32 mouse cellular contexts compared by ENCODE assay signal in the genomic region with DNA sequence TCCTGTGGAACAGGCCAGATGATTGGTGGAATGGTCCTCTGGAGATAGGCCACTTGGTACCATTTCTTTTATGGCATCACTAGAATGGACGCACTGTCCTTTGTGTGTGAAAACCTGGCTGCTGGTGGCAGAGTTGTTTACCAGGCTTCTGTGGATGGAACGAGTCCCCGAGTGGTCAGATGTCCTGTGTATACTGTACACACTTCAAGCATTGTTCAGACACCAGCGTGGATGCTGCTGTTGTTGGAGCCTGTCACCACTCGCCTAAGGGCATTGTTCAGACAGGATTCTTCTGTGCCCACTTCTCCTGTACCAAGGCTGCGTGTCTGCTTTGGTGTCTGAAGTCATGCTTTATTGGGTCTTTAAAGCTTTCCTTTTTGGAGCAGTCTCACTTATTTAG. TPM values are rescaled to one million over a fixed set of nuclear protein-coding genes. Genes with fewer than 3 reads are reported as not detected.
DNase-seq lines count a peak whose midpoint lies in the region; TF ChIP-seq lines count a peak whose summit lies in the region.
"Had no signal": no experiment of that assay in that cellular context is flagged by ENCODE, and none has a peak within 500 bp of the region (broad histone marks: within the 10 kb centered on the region; RNA-seq: fewer than 3 reads in every experiment).

No protein-coding gene starts in this region.

- H3K27me3 ChIP-seq in heart, embryonic 10.5 days (ENCODE audit: insufficient read depth, poor library complexity, severe bottlenecking) = no peaks in the 10 kb centered on the region
- H3K27me3 ChIP-seq: embryonic facial prominence, embryonic 15.5 days; forebrain, embryonic 12.5 days; limb, embryonic 12.5 days; liver, embryonic 15.5 days; Patski had no signal

- WGBS in heart, embryonic 10.5 days = 87% methylated on average over 6 of the region's 6 CpGs

- H3K27ac ChIP-seq in heart, embryonic 10.5 days = no peak overlapping the region
- peak overlapping the region; percentile 66 for H3K27ac ChIP-seq in left cerebral cortex, adult 2 months
- H3K27ac ChIP-seq: embryonic facial prominence, embryonic 10.5 days; embryonic facial prominence, embryonic 15.5 days; forebrain, embryonic 12.5 days; gastrocnemius, adult 2 months; heart, adult 2 months; limb, embryonic 12.5 days; liver, embryonic 15.5 days had no signal

- H3K9me3 ChIP-seq in heart, embryonic 10.5 days = no peaks in the 10 kb centered on the region
- H3K9me3 ChIP-seq: embryonic facial prominence, embryonic 15.5 days; forebrain, embryonic 12.5 days; limb, embryonic 12.5 days; liver, embryonic 15.5 days had no signal

- H3K36me3 ChIP-seq in heart, embryonic 10.5 days = peaks cover 87% of the 10 kb centered on the region
- H3K36me3 ChIP-seq: liver, embryonic 15.5 days had no signal

- no peak for TF ChIP-seq CTCF in left cerebral cortex, adult 2 months (IDR thresholded peaks at IDR 0.05)

- peaks cover under 1% of the 10 kb centered on the region for H3K4me1 ChIP-seq in heart, embryonic 10.5 days
- H3K4me1 ChIP-seq: embryonic facial prominence, embryonic 10.5 days; embryonic facial prominence, embryonic 15.5 days; forebrain, embryonic 12.5 days; limb, embryonic 12.5 days; liver, embryonic 15.5 days had no signal

- intact Hi-C loops in heart, postnatal 36 days (cut with DNase I) = no loop called here
- intact Hi-C loops in left cerebral cortex, adult 2 months (cut with DNase I) = no loop called here
- intact Hi-C loops in left cerebral cortex, postnatal 10 days (cut with DNase I) = no loop called here

- H3K4me3 ChIP-seq in heart, embryonic 10.5 days = no peak overlapping the region
- no peak overlapping the region for H3K4me3 ChIP-seq in left cerebral cortex, adult 2 months
- H3K4me3 ChIP-seq: embryonic facial prominence, embryonic 10.5 days; embryonic facial prominence, embryonic 15.5 days; forebrain, embryonic 12.5 days; gastrocnemius, adult 2 months; heart, adult 2 months; limb, embryonic 12.5 days; liver, embryonic 15.5 days had no signal

- peak; percentile 26 for DNase-seq in cerebellum, adult 9-10 months
- no peak for DNase-seq in cerebellum, postnatal 10 days
- peak; percentile 74 for DNase-seq in heart, embryonic 10.5 days (ENCODE audit: low spot score)
- no peak for DNase-seq in heart, postnatal 36 days
- DNase-seq in left cerebral cortex, adult 2 months (ENCODE audit: extremely low spot score in 1 of 2, low spot score in 2 of 2) = no peak
- DNase-seq in left cerebral cortex, postnatal 10 days (ENCODE audit: extremely low spot score in 1 of 2, low spot score in 2 of 2) = no peak
- peak; percentile 26 for DNase-seq in layer of hippocampus, adult 9-10 months (ENCODE audit: low spot score)
- DNase-seq in lung, postnatal 36 days = no peak
- DNase-seq: adrenal gland, postnatal 10 days; cerebellum, adult 8-10 months; forebrain, postnatal 0 days; gastrocnemius, adult 2 months; gastrocnemius, postnatal 36 days; heart, adult 2 months; heart, postnatal 14 days; kidney, adult 2 months; kidney, postnatal 36 days; lung, embryonic 14.5 days; lung, postnatal 14 days; right cerebral cortex, postnatal 4 days; thymus, postnatal 4 days had no signal

RNA-seq across cellular contexts. Expression of gene Cavin4, which starts 19.5 kb away (rescaled TPM):
- polyA plus RNA-seq in heart, embryonic 10.5 days (2016; fragmentation: Nextera tagmentation; extraction: Ambion mirVana) = 0.89 and 1.1 TPM in 2 replicates
- 100 to 1,000 TPM; 106 to 112 TPM for total RNA-seq in heart, postnatal 36 days (2021)
- total RNA-seq in left cerebral cortex, adult 2 months (2021) = 1 to 10 TPM; 2.1 TPM
- 1 to 10 TPM; 2.5 to 2.7 TPM for total RNA-seq in left cerebral cortex, postnatal 10 days (2021)
- total RNA-seq: liver, adult 2 months; megakaryocyte progenitor cell, adult 5-6 weeks; MEL; neutrophil, adult 5-6 weeks had no signal
- polyA plus RNA-seq: liver, adult 2 months; spleen, adult 2 months had no signal

RNA-seq across cellular contexts. Expression of gene Tmeff1, which starts 58.8 kb away (rescaled TPM):
- 51.6 and 76.4 TPM in 2 replicates for polyA plus RNA-seq in heart, embryonic 10.5 days (2016; fragmentation: Nextera tagmentation; extraction: Ambion mirVana)
- total RNA-seq in heart, postnatal 36 days (2021) = 10 to 100 TPM; 11.6 to 12.8 TPM
- total RNA-seq in left cerebral cortex, adult 2 months (2021) = 100 to 1,000 TPM; 113 to 119 TPM
- 100 to 1,000 TPM; 172 TPM for total RNA-seq in left cerebral cortex, postnatal 10 days (2021)
- total RNA-seq: MEL had no signal
- polyA plus RNA-seq: liver, adult 2 months had no signal

Comparison
In these comparisons a context has a peak if more than half of its experiments do, and no peak if none do; other contexts are left out.
1. DNase-seq: peak in cerebellum, adult 9-10 months (single experiment), heart, embryonic 10.5 days (single experiment) and layer of hippocampus, adult 9-10 months (single experiment); none in cerebellum, postnatal 10 days (0 of 2), heart, postnatal 36 days (0 of 2), left cerebral cortex, adult 2 months (0 of 2), left cerebral cortex, postnatal 10 days (0 of 2) and lung, postnatal 36 days (single experiment).
2. RNA of gene Cavin4, which starts 19.5 kb away (total RNA-seq): 106 to 112 TPM in heart, postnatal 36 days; 2.5 to 2.7 TPM in left cerebral cortex, postnatal 10 days and 2.1 TPM in left cerebral cortex, adult 2 months; every median in the first group is over 10 times any median in the second.
3. RNA of gene Tmeff1, which starts 58.8 kb away (total RNA-seq): 172 TPM in left cerebral cortex, postnatal 10 days and 113 to 119 TPM in left cerebral cortex, adult 2 months; 11.6 to 12.8 TPM in heart, postnatal 36 days; every median in the first group is over 4 times any median in the second.